Mouse (Mus musculus): ENCODE measurements at regions not wholly inside any gene's neighbourhood (a gene's known extent, or its start where the extent isn't known, plus 50 kb on each side); places are given as distances from the start of the nearest gene placed in this dataset.
"Not testable (repeated sequence)": the region's sequence is repeated elsewhere in the genome, so short reads cannot be mapped to it uniquely, and the experiment has no call there.

GRCm38 (mm10) chrX:103532620-103533199, 97.7 kb upstream of the Zcchc13 start:
- WGBS: 8% methylated on average over 2 of the region's 2 CpGs

GRCm38 (mm10) chrX:103533306-103533705, 97.1 kb upstream of the Zcchc13 start:
- Histone ChIP-seq H3K27ac (replicated peaks) (peak overlapping the region; percentile 84), H3K9ac (replicated peaks) (no peak overlapping the region), H3K27me3 (replicated peaks) (no peaks in the 10 kb centered on the region), H3K4me3 (replicated peaks) (no peak overlapping the region), H3K36me3 (no peaks in the 10 kb centered on the region), H3K4me2 (peak overlapping the region; percentile 27), H3K9me3 (replicated peaks) (no peaks in the 10 kb centered on the region), H3K4me1 (peaks cover 14% of the 10 kb centered on the region)
- ATAC-seq (ENCODE audit: low FRiP score): peak; percentile 79
- 4% methylated on average over 11 of the region's 11 CpGs for WGBS

More at GRCm38 (mm10) chrX:103532620-103533199, 97.7 kb upstream of the Zcchc13 start:
- not testable (repeated sequence) for H3K9me3 ChIP-seq (replicated peaks); H3K36me3 ChIP-seq; H3K9ac ChIP-seq (replicated peaks); H3K4me2 ChIP-seq; H3K4me3 ChIP-seq (replicated peaks); H3K27me3 ChIP-seq (replicated peaks)
- Histone ChIP-seq H3K27ac (replicated peaks) (peak overlapping the region; percentile 84), H3K4me1 (peaks cover 14% of the 10 kb centered on the region)
- peak; percentile 87 for ATAC-seq (ENCODE audit: low FRiP score)

GRCm38 (mm10) chrX:103533831-103534230, 96.6 kb upstream of the Zcchc13 start:
- Histone ChIP-seq H3K4me1 (peaks cover 14% of the 10 kb centered on the region), H3K4me3 (replicated peaks) (no peak overlapping the region), H3K27me3 (replicated peaks) (no peaks in the 10 kb centered on the region), H3K9ac (replicated peaks) (no peak overlapping the region), H3K36me3 (no peaks in the 10 kb centered on the region), H3K9me3 (replicated peaks) (no peaks in the 10 kb centered on the region), H3K4me2 (no peak overlapping the region), H3K27ac (replicated peaks) (peak overlapping the region; percentile 84)
- 4% methylated on average over 1 of the region's 1 CpGs for WGBS
- ATAC-seq (ENCODE audit: low FRiP score): no peak

GRCm38 (mm10) chrX:103546490-103547202, 83.7 kb upstream of the Zcchc13 start:
- Histone ChIP-seq H3K27me3 (replicated peaks) (no peaks in the 10 kb centered on the region), H3K27ac (replicated peaks) (no peak overlapping the region), H3K9me3 (replicated peaks) (no peaks in the 10 kb centered on the region), H3K4me1 (no peaks in the 10 kb centered on the region), H3K4me2 (no peak overlapping the region), H3K4me3 (replicated peaks) (no peak overlapping the region), H3K36me3 (no peaks in the 10 kb centered on the region), H3K9ac (replicated peaks) (no peak overlapping the region)
- no peak for ATAC-seq (ENCODE audit: low FRiP score)
- 82% methylated on average over 5 of the region's 5 CpGs for WGBS

GRCm38 (mm10) chrX:103551304-103551703, 79.1 kb upstream of the Zcchc13 start:
- no peaks in the 10 kb centered on the region for H3K9me3 ChIP-seq (replicated peaks)
- peak overlapping the region; percentile 23; the same call in 1 of the 2 replicates for H3K27ac ChIP-seq (replicated peaks)
- peaks cover 4% of the 10 kb centered on the region; the same call in 1 of the 2 replicates for H3K4me1 ChIP-seq

GRCm38 (mm10) chrX:103553196-103553595, 77.2 kb upstream of the Zcchc13 start:
- Histone ChIP-seq H3K9ac (replicated peaks) (no peak overlapping the region), H3K27me3 (replicated peaks) (no peaks in the 10 kb centered on the region), H3K4me3 (replicated peaks) (no peak overlapping the region), H3K4me2 (no peak overlapping the region), H3K36me3 (no peaks in the 10 kb centered on the region), H3K4me1 (peaks cover 5% of the 10 kb centered on the region; the same call in 1 of the 2 replicates), H3K9me3 (replicated peaks) (no peaks in the 10 kb centered on the region), H3K27ac (replicated peaks) (no peak overlapping the region)
- no peak for ATAC-seq (ENCODE audit: low FRiP score)
- 93% methylated on average over 3 of the region's 3 CpGs for WGBS

More at GRCm38 (mm10) chrX:103551304-103551703, 79.1 kb upstream of the Zcchc13 start:
- no peak overlapping the region for H3K9ac ChIP-seq (replicated peaks)
- no peak for ATAC-seq (ENCODE audit: low FRiP score)
- H3K4me2 ChIP-seq: no peak overlapping the region
- H3K36me3 ChIP-seq: no peaks in the 10 kb centered on the region
- WGBS: 83% methylated on average over 14 of the region's 14 CpGs
- no peaks in the 10 kb centered on the region for H3K27me3 ChIP-seq (replicated peaks)
- H3K4me3 ChIP-seq (replicated peaks): no peak overlapping the region

- H3K9ac ChIP-seq (replicated peaks): no peak overlapping the region
- H3K36me3 ChIP-seq: no peaks in the 10 kb centered on the region
- peaks cover 5% of the 10 kb centered on the region; the same call in 1 of the 2 replicates for H3K4me1 ChIP-seq
- H3K4me3 ChIP-seq (replicated peaks): no peak overlapping the region
- H3K27ac ChIP-seq (replicated peaks): no peak overlapping the region
- no peak for ATAC-seq (ENCODE audit: low FRiP score)
- WGBS: 66% methylated on average over 3 of the region's 3 CpGs
- H3K9me3 ChIP-seq (replicated peaks): no peaks in the 10 kb centered on the region
- H3K4me2 ChIP-seq: no peak overlapping the region
- H3K27me3 ChIP-seq (replicated peaks): no peaks in the 10 kb centered on the region
Observed at GRCm38 (mm10) chrX:103553605-103554004, 76.8 kb upstream of the Zcchc13 start.

- whole genome bisulfite sequencing: 24% methylated on average over 5 of the region's 5 CpGs
- ATAC-seq (ENCODE audit: low FRiP score): peak; percentile 89
- H3K9ac ChIP-seq (replicated peaks); H3K9me3 ChIP-seq (replicated peaks); H3K4me2 ChIP-seq; H3K36me3 ChIP-seq; H3K4me3 ChIP-seq (replicated peaks); H3K27me3 ChIP-seq (replicated peaks); H3K4me1 ChIP-seq: not testable (repeated sequence)
- H3K27ac ChIP-seq (replicated peaks): 0 out of 2 replicates have a peak overlapping the region, but pooled peaks have one; percentile 56
Observed at GRCm38 (mm10) chrX:103555041-103555986, 75.1 kb upstream of the Zcchc13 start.

GRCm38 (mm10) chrX:103556046-103556445, 74.3 kb upstream of the Zcchc13 start:
- ATAC-seq (ENCODE audit: low FRiP score): no peak
- WGBS: 50% methylated on average over 4 of the region's 4 CpGs
- no peaks in the 10 kb centered on the region for H3K36me3 ChIP-seq
- no peaks in the 10 kb centered on the region for H3K9me3 ChIP-seq (replicated peaks)
- H3K27ac ChIP-seq (replicated peaks): no peak overlapping the region; the same call in 1 of the 2 replicates
- H3K4me3 ChIP-seq (replicated peaks): no peak overlapping the region
- no peak overlapping the region for H3K9ac ChIP-seq (replicated peaks)
- no peak overlapping the region for H3K4me2 ChIP-seq
- H3K4me1 ChIP-seq: peaks cover 5% of the 10 kb centered on the region; the same call in 1 of the 2 replicates
- no peaks in the 10 kb centered on the region for H3K27me3 ChIP-seq (replicated peaks)

GRCm38 (mm10) chrX:103556681-103557490, 73.5 kb upstream of the Zcchc13 start:
- no peaks in the 10 kb centered on the region for H3K27me3 ChIP-seq (replicated peaks)
- no peak for ATAC-seq (ENCODE audit: low FRiP score)
- H3K36me3 ChIP-seq: no peaks in the 10 kb centered on the region
- H3K9ac ChIP-seq (replicated peaks): no peak overlapping the region
- peaks cover 5% of the 10 kb centered on the region; the same call in 1 of the 2 replicates for H3K4me1 ChIP-seq
- H3K9me3 ChIP-seq (replicated peaks): no peaks in the 10 kb centered on the region
- no peak overlapping the region for H3K4me3 ChIP-seq (replicated peaks)
- WGBS: 51% methylated on average over 7 of the region's 7 CpGs
- H3K4me2 ChIP-seq: no peak overlapping the region
- no peak overlapping the region for H3K27ac ChIP-seq (replicated peaks)

- peaks cover 5% of the 10 kb centered on the region; the same call in 1 of the 2 replicates for H3K4me1 ChIP-seq
- no peaks in the 10 kb centered on the region for H3K27me3 ChIP-seq (replicated peaks)
- no peak for ATAC-seq (ENCODE audit: low FRiP score)
- no peaks in the 10 kb centered on the region for H3K9me3 ChIP-seq (replicated peaks)
- H3K4me2 ChIP-seq: no peak overlapping the region
- no peak overlapping the region for H3K4me3 ChIP-seq (replicated peaks)
- no peak overlapping the region for H3K27ac ChIP-seq (replicated peaks)
- 60% methylated on average over 4 of the region's 4 CpGs for WGBS
- H3K9ac ChIP-seq (replicated peaks): no peak overlapping the region
- H3K36me3 ChIP-seq: 0 out of 2 replicates have a peak, but pooled peaks cover 3% of the 10 kb centered on the region
Observed at GRCm38 (mm10) chrX:103557496-103557895, 72.9 kb upstream of the Zcchc13 start.

Data from neural tube, embryonic 15.5 days (tissue).